In genomic region chr14:47127987-47128386, GRCm38 (mm10) we compare ENCODE assay signal across 23 mouse cellular contexts.
DNase-seq lines count a peak whose midpoint lies in the region; ATAC-seq and TF ChIP-seq lines count a peak whose summit lies in the region.
"Had no signal": no experiment of that assay in that cellular context is flagged by ENCODE, and none has a peak within 500 bp of the region (broad histone marks: within the 10 kb centered on the region; RNA-seq: fewer than 3 reads in every experiment).

No protein-coding gene starts in this region.

- H3K27me3 ChIP-seq in lung, embryonic 16.5 days (ENCODE audit: control insufficient read depth, insufficient read depth, low read depth, low read length), result no peaks in the 10 kb centered on the region
- no peaks in the 10 kb centered on the region for H3K27me3 ChIP-seq in stomach, embryonic 15.5 days (replicated peaks)
- no peaks in the 10 kb centered on the region for H3K27me3 ChIP-seq in stomach, postnatal 0 days (ENCODE audit: control insufficient read depth, insufficient read depth, low read length)
- H3K27me3 ChIP-seq: embryonic facial prominence, embryonic 13.5 days; embryonic facial prominence, embryonic 15.5 days; forebrain, embryonic 13.5 days; forebrain, embryonic 15.5 days had no signal

- no peak overlapping the region for H3K27ac ChIP-seq in lung, embryonic 16.5 days (ENCODE audit: low read length)
- H3K27ac ChIP-seq in stomach, embryonic 15.5 days, result no peak overlapping the region
- no peak overlapping the region for H3K27ac ChIP-seq in stomach, postnatal 0 days (replicated peaks)
- no peak overlapping the region for H3K27ac ChIP-seq in layer of hippocampus, adult 2 months
- H3K27ac ChIP-seq: embryonic facial prominence, embryonic 13.5 days; embryonic facial prominence, embryonic 15.5 days; forebrain, embryonic 13.5 days; forebrain, embryonic 15.5 days had no signal

- no peak for TF ChIP-seq EP300 in stomach, postnatal 0 days (optimal IDR thresholded peaks at IDR 0.05)

- H3K36me3 ChIP-seq in lung, embryonic 16.5 days (ENCODE audit: control insufficient read depth, insufficient read depth, low read length), result no peaks in the 10 kb centered on the region
- no peaks in the 10 kb centered on the region for H3K36me3 ChIP-seq in stomach, embryonic 15.5 days
- H3K36me3 ChIP-seq in stomach, postnatal 0 days (ENCODE audit: control insufficient read depth, insufficient read depth, low read length), result no peaks in the 10 kb centered on the region
- H3K36me3 ChIP-seq: embryonic facial prominence, embryonic 13.5 days; embryonic facial prominence, embryonic 15.5 days; forebrain, embryonic 15.5 days had no signal

- H3K4me1 ChIP-seq in lung, embryonic 16.5 days (replicated peaks; ENCODE audit: control insufficient read depth, insufficient read depth, low read length), result no peaks in the 10 kb centered on the region
- H3K4me1 ChIP-seq in stomach, embryonic 15.5 days, result no peaks in the 10 kb centered on the region
- H3K4me1 ChIP-seq in stomach, postnatal 0 days (replicated peaks; ENCODE audit: control insufficient read depth, insufficient read depth), result no peaks in the 10 kb centered on the region
- H3K4me1 ChIP-seq: embryonic facial prominence, embryonic 15.5 days; forebrain, embryonic 13.5 days; forebrain, embryonic 15.5 days had no signal

- ATAC-seq in lung, embryonic 16.5 days (ENCODE audit: low read depth), result 0 out of 2 replicates have a peak, but pooled peaks have one; percentile 51
- ATAC-seq in stomach, embryonic 15.5 days (ENCODE audit: insufficient read depth, low FRiP score, low read depth), result 0 out of 2 replicates have a peak, but pooled peaks have one; percentile 31
- ATAC-seq in stomach, postnatal 0 days (ENCODE audit: low FRiP score, low TSS enrichment), result peak; percentile 73
- ATAC-seq: forebrain, embryonic 13.5 days; forebrain, embryonic 15.5 days; forebrain, postnatal 0 days had no signal

- H3K9me3 ChIP-seq in lung, embryonic 16.5 days (ENCODE audit: control insufficient read depth, low read length), result no peaks in the 10 kb centered on the region
- H3K9me3 ChIP-seq in stomach, embryonic 15.5 days, result no peaks in the 10 kb centered on the region
- H3K9me3 ChIP-seq in stomach, postnatal 0 days (ENCODE audit: control insufficient read depth, low read length), result no peaks in the 10 kb centered on the region
- H3K9me3 ChIP-seq: embryonic facial prominence, embryonic 13.5 days; forebrain, embryonic 13.5 days; forebrain, embryonic 15.5 days had no signal

- 60% methylated on average over 5 of the region's 5 CpGs for WGBS in lung, embryonic 16.5 days
- 77% methylated on average over 5 of the region's 5 CpGs for WGBS in stomach, embryonic 15.5 days
- 72% methylated on average over 5 of the region's 5 CpGs for WGBS in stomach, postnatal 0 days

- no peak for TF ChIP-seq CTCF in stomach, postnatal 0 days (IDR thresholded peaks at IDR 0.05; ENCODE audit: low read depth)
- no peak for TF ChIP-seq CTCF in layer of hippocampus, adult 2 months (conservative IDR thresholded peaks at IDR 0.05)

- no peak for DNase-seq in lung, postnatal 10 days
- DNase-seq in testis, postnatal 10 days (ENCODE audit: low spot score), result peak; percentile 23
- DNase-seq in testis, postnatal 14 days (ENCODE audit: low spot score), result no peak
- DNase-seq in stomach, postnatal 0 days (ENCODE audit: low spot score), result peak; percentile 44
- no peak for DNase-seq in cerebellum, adult 9-10 months
- DNase-seq in layer of hippocampus, adult 2 months (ENCODE audit: low spot score in 2 of 2), result no peak
- DNase-seq: adrenal gland, adult 8-10 months; adrenal gland, postnatal 14 days; adrenal gland, postnatal 36 days; cerebellum, adult 11-12 months; cerebellum, adult 2 months; cerebellum, adult 9-11 months; cerebellum, postnatal 14 days; cerebellum, postnatal 36 days; embryo, embryonic 11 days; forebrain, postnatal 0 days had no signal

- no peak overlapping the region for H3K4me3 ChIP-seq in lung, embryonic 16.5 days (ENCODE audit: low read length)
- no peak overlapping the region for H3K4me3 ChIP-seq in stomach, embryonic 15.5 days (replicated peaks)
- H3K4me3 ChIP-seq in stomach, postnatal 0 days (ENCODE audit: low read depth, low read length), result no peak overlapping the region
- no peak overlapping the region for H3K4me3 ChIP-seq in layer of hippocampus, adult 2 months
- H3K4me3 ChIP-seq: embryonic facial prominence, embryonic 13.5 days; embryonic facial prominence, embryonic 15.5 days; erythroblast, embryonic 14.5 days; forebrain, embryonic 13.5 days; forebrain, embryonic 15.5 days had no signal

- no peak overlapping the region for H3K4me2 ChIP-seq in lung, embryonic 16.5 days (ENCODE audit: low read depth, low read length)
- H3K4me2 ChIP-seq in stomach, embryonic 15.5 days, result no peak overlapping the region
- H3K4me2 ChIP-seq in stomach, postnatal 0 days (replicated peaks; ENCODE audit: low read depth), result no peak overlapping the region
- H3K4me2 ChIP-seq: embryonic facial prominence, embryonic 13.5 days; embryonic facial prominence, embryonic 15.5 days; forebrain, embryonic 13.5 days; forebrain, embryonic 15.5 days had no signal

- H3K9ac ChIP-seq in lung, embryonic 16.5 days (ENCODE audit: low read length), result no peak overlapping the region
- no peak overlapping the region for H3K9ac ChIP-seq in stomach, embryonic 15.5 days
- no peak overlapping the region for H3K9ac ChIP-seq in stomach, postnatal 0 days (ENCODE audit: low read length)
- H3K9ac ChIP-seq: embryonic facial prominence, embryonic 13.5 days; embryonic facial prominence, embryonic 15.5 days; forebrain, embryonic 13.5 days; forebrain, embryonic 15.5 days; forebrain, postnatal 0 days had no signal

Comparison
In these comparisons a context has a peak if more than half of its experiments do, and no peak if none do; other contexts are left out.
1. DNase-seq: peak in testis, postnatal 10 days (single experiment) and stomach, postnatal 0 days (single experiment); none in lung, postnatal 10 days (single experiment), testis, postnatal 14 days (single experiment), cerebellum, adult 9-10 months (single experiment) and layer of hippocampus, adult 2 months (0 of 2).
2. Peak in every context shown above with its lines, with median percentiles within 50 percentile points of each other: ATAC-seq.